In the genomic region with DNA sequence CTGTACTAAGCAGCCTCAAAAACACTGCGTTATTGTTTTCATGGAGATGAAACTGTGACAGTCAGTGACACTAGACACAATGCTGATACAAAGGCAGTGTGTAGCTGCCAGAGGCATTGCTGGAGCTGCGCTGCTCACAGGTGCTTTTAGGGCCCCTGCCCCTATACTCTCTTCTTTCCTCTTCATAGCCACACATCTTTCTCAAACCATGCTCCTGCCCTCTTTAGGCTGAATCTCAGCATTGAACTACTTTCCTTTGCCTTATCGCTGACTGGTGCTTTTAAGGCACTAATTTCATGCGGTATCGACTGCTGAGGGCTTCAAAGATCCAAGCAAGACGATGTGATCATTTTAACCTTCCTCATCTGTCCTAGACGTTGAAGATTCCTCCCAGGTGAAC, we compare ENCODE assay signal across 18 mouse cellular contexts. TPM values are rescaled to one million over a fixed set of nuclear protein-coding genes. Genes with fewer than 3 reads are reported as not detected.
DNase-seq lines count a peak whose midpoint lies in the region; ATAC-seq and TF ChIP-seq lines count a peak whose summit lies in the region.
"Had no signal": no experiment of that assay in that cellular context is flagged by ENCODE, and none has a peak within 500 bp of the region (broad histone marks: within the 10 kb centered on the region; RNA-seq: fewer than 3 reads in every experiment).

No protein-coding gene starts in this region.

- no peaks in the 10 kb centered on the region for H3K27me3 ChIP-seq in hindbrain, embryonic 15.5 days
- H3K27me3 ChIP-seq in hindbrain, embryonic 11.5 days (ENCODE audit: control insufficient read depth, insufficient read depth, low read length), result peaks cover 12% of the 10 kb centered on the region
- H3K27me3 ChIP-seq in midbrain, postnatal 0 days (ENCODE audit: insufficient read depth, low read length), result no peaks in the 10 kb centered on the region
- H3K27me3 ChIP-seq in midbrain, embryonic 10.5 days (ENCODE audit: low read depth, poor library complexity, severe bottlenecking), result peaks cover 51% of the 10 kb centered on the region
- no peaks in the 10 kb centered on the region for H3K27me3 ChIP-seq in hindbrain, postnatal 0 days (ENCODE audit: insufficient read depth, low read length)

- H3K4me1 ChIP-seq in hindbrain, embryonic 15.5 days (replicated peaks), result peaks cover 31% of the 10 kb centered on the region
- peaks cover 3% of the 10 kb centered on the region; the same call in 1 of the 2 replicates for H3K4me1 ChIP-seq in hindbrain, embryonic 11.5 days (replicated peaks; ENCODE audit: control insufficient read depth, insufficient read depth, low read length)
- H3K4me1 ChIP-seq in midbrain, postnatal 0 days (ENCODE audit: insufficient read depth, low read length), result 0 out of 2 replicates have a peak, but pooled peaks cover 6% of the 10 kb centered on the region
- peaks cover 32% of the 10 kb centered on the region for H3K4me1 ChIP-seq in midbrain, embryonic 10.5 days
- H3K4me1 ChIP-seq in hindbrain, postnatal 0 days (ENCODE audit: insufficient read depth, low read length), result no peaks in the 10 kb centered on the region

- H3K4me2 ChIP-seq in hindbrain, embryonic 15.5 days, result peak overlapping the region; percentile 30
- no peak overlapping the region for H3K4me2 ChIP-seq in hindbrain, embryonic 11.5 days (replicated peaks; ENCODE audit: low read depth, low read length)
- H3K4me2 ChIP-seq in midbrain, postnatal 0 days (ENCODE audit: low read depth, low read length, poor library complexity, severe bottlenecking), result peak overlapping the region; percentile 12; the same call in 1 of the 2 replicates
- H3K4me2 ChIP-seq in hindbrain, postnatal 0 days (ENCODE audit: low read depth, low read length), result peak overlapping the region; percentile 67
- H3K4me2 ChIP-seq: heart, embryonic 12.5 days; midbrain, embryonic 13.5 days had no signal

- no peaks in the 10 kb centered on the region for H3K9me3 ChIP-seq in hindbrain, embryonic 15.5 days
- H3K9me3 ChIP-seq in hindbrain, embryonic 11.5 days (ENCODE audit: control insufficient read depth, low read length), result no peaks in the 10 kb centered on the region
- no peaks in the 10 kb centered on the region for H3K9me3 ChIP-seq in midbrain, postnatal 0 days (ENCODE audit: low read length)
- H3K9me3 ChIP-seq in midbrain, embryonic 10.5 days (replicated peaks), result no peaks in the 10 kb centered on the region
- no peaks in the 10 kb centered on the region for H3K9me3 ChIP-seq in hindbrain, postnatal 0 days (ENCODE audit: low read length)
- H3K9me3 ChIP-seq: heart, embryonic 12.5 days; midbrain, embryonic 13.5 days had no signal

- no peaks in the 10 kb centered on the region for H3K36me3 ChIP-seq in hindbrain, embryonic 15.5 days
- H3K36me3 ChIP-seq in hindbrain, embryonic 11.5 days (ENCODE audit: control insufficient read depth, insufficient read depth, low read length), result no peaks in the 10 kb centered on the region
- H3K36me3 ChIP-seq in midbrain, postnatal 0 days (ENCODE audit: insufficient read depth, low read length), result no peaks in the 10 kb centered on the region
- H3K36me3 ChIP-seq in midbrain, embryonic 10.5 days, result no peaks in the 10 kb centered on the region
- H3K36me3 ChIP-seq in hindbrain, postnatal 0 days (ENCODE audit: insufficient read depth, low read length), result no peaks in the 10 kb centered on the region
- H3K36me3 ChIP-seq: heart, embryonic 12.5 days; midbrain, embryonic 13.5 days had no signal

- H3K9ac ChIP-seq in hindbrain, embryonic 15.5 days, result no peak overlapping the region
- no peak overlapping the region for H3K9ac ChIP-seq in hindbrain, embryonic 11.5 days (ENCODE audit: low read depth, low read length)
- no peak overlapping the region for H3K9ac ChIP-seq in midbrain, postnatal 0 days (replicated peaks; ENCODE audit: low read length, poor library complexity, severe bottlenecking)
- no peak overlapping the region; the same call in 1 of the 2 replicates for H3K9ac ChIP-seq in hindbrain, postnatal 0 days (replicated peaks; ENCODE audit: low read length)
- H3K9ac ChIP-seq: heart, embryonic 12.5 days; midbrain, embryonic 13.5 days had no signal

- DNase-seq in cerebellum, adult 11 months, result peak; percentile 18
- DNase-seq in cerebellum, adult 9-11 months, result no peak
- no peak for DNase-seq in hindbrain, embryonic 11.5 days (ENCODE audit: low spot score)
- DNase-seq in midbrain, postnatal 0 days (ENCODE audit: low spot score), result peak; percentile 75
- no peak for DNase-seq in midbrain, embryonic 10.5 days (ENCODE audit: low spot score)
- DNase-seq in hindbrain, postnatal 0 days (ENCODE audit: low spot score), result peak; percentile 68
- DNase-seq in gastrocnemius, adult 8-10 months (ENCODE audit: low spot score in 2 of 2), result no peak
- DNase-seq: adrenal gland, postnatal 10 days; heart, postnatal 4 days; kidney, adult 18-20 months; kidney, postnatal 36 days; lung, adult 2 months; thymus, adult 18-20 months had no signal

- peak overlapping the region; percentile 7; the same call in 1 of the 2 replicates for H3K27ac ChIP-seq in hindbrain, embryonic 15.5 days (replicated peaks)
- H3K27ac ChIP-seq in hindbrain, embryonic 11.5 days (ENCODE audit: low read depth, low read length), result no peak overlapping the region
- H3K27ac ChIP-seq in midbrain, postnatal 0 days (ENCODE audit: low read depth, low read length), result no peak overlapping the region
- no peak overlapping the region for H3K27ac ChIP-seq in midbrain, embryonic 10.5 days (replicated peaks)
- H3K27ac ChIP-seq in hindbrain, postnatal 0 days, result peak overlapping the region; percentile 55; the same call in 1 of the 2 replicates
- H3K27ac ChIP-seq: macrophage; midbrain, embryonic 13.5 days had no signal

- no peak overlapping the region for H3K4me3 ChIP-seq in hindbrain, embryonic 15.5 days
- no peak overlapping the region for H3K4me3 ChIP-seq in hindbrain, embryonic 11.5 days (ENCODE audit: low read depth, low read length)
- H3K4me3 ChIP-seq in midbrain, postnatal 0 days (ENCODE audit: low read depth, low read length), result no peak overlapping the region
- H3K4me3 ChIP-seq in midbrain, embryonic 10.5 days, result no peak overlapping the region
- no peak overlapping the region for H3K4me3 ChIP-seq in hindbrain, postnatal 0 days (ENCODE audit: low read length)
- H3K4me3 ChIP-seq: heart, embryonic 12.5 days; midbrain, embryonic 13.5 days had no signal

- TF ChIP-seq CTCF in midbrain, postnatal 0 days (IDR thresholded peaks at IDR 0.05), result peak; percentile 70
- TF ChIP-seq CTCF in hindbrain, postnatal 0 days (IDR thresholded peaks at IDR 0.05; ENCODE audit: low read depth), result peak; percentile 62

- no peak for ATAC-seq in hindbrain, embryonic 15.5 days (ENCODE audit: low FRiP score, low read depth)
- no peak for ATAC-seq in hindbrain, embryonic 11.5 days (ENCODE audit: low FRiP score)
- no peak for ATAC-seq in midbrain, postnatal 0 days (ENCODE audit: low FRiP score)
- ATAC-seq in hindbrain, postnatal 0 days, result no peak
- ATAC-seq: midbrain, embryonic 13.5 days had no signal

- 42% methylated on average over 7 of the region's 7 CpGs for WGBS in hindbrain, embryonic 15.5 days
- 56% methylated on average over 7 of the region's 7 CpGs for WGBS in hindbrain, embryonic 11.5 days
- 33% methylated on average over 7 of the region's 7 CpGs for WGBS in midbrain, postnatal 0 days
- 70% methylated on average over 7 of the region's 7 CpGs for WGBS in midbrain, embryonic 10.5 days
- 38% methylated on average over 7 of the region's 7 CpGs for WGBS in hindbrain, postnatal 0 days

RNA-seq across cellular contexts. Expression of a gene that starts 2.5 kb away (rescaled TPM):
- polyA plus RNA-seq in hindbrain, embryonic 15.5 days (2015; fragmentation: Nextera tagmentation; extraction: Ambion mirVana), result 19.8 and 28.6 TPM in 2 replicates
- 15.5 and 19.5 TPM in 2 replicates for polyA plus RNA-seq in hindbrain, embryonic 11.5 days (2014; fragmentation: Nextera tagmentation; extraction: Ambion mirVana)
- 40.2 and 44.4 TPM in 2 replicates for total RNA-seq in midbrain, postnatal 0 days (2014; rRNA removed)
- 7.5 and 10.4 TPM in 2 replicates for polyA plus RNA-seq in midbrain, postnatal 0 days (2015; fragmentation: Nextera tagmentation; extraction: Ambion mirVana)
- polyA plus RNA-seq in midbrain, embryonic 10.5 days (2016; fragmentation: Nextera tagmentation; extraction: Ambion mirVana), result 5.8 and 6.8 TPM in 2 replicates
- 92.4 and 106 TPM in 2 replicates for total RNA-seq in hindbrain, postnatal 0 days (2014; rRNA removed)
- polyA plus RNA-seq in hindbrain, postnatal 0 days (2015; fragmentation: Nextera tagmentation; extraction: Ambion mirVana), result 29.2 and 29.4 TPM in 2 replicates
- total RNA-seq in gastrocnemius, adult 8-10 months (2022), result under 1 TPM in 2 of 4 experiments, not detected in 2; 0.02 to 0.05 TPM
- total RNA-seq: liver, adult 2 months had no signal
- polyA plus RNA-seq: liver, adult 2 months; macrophage had no signal

Comparison
In these comparisons a context has a peak if more than half of its experiments do, and no peak if none do; other contexts are left out.
1. DNase-seq: peak in cerebellum, adult 11 months (single experiment), midbrain, postnatal 0 days (single experiment) and hindbrain, postnatal 0 days (single experiment); none in cerebellum, adult 9-11 months (single experiment), hindbrain, embryonic 11.5 days (single experiment), midbrain, embryonic 10.5 days (single experiment) and gastrocnemius, adult 8-10 months (0 of 2).
2. H3K27ac ChIP-seq: peak in hindbrain, embryonic 15.5 days (single experiment) and hindbrain, postnatal 0 days (single experiment); none in hindbrain, embryonic 11.5 days (single experiment), midbrain, postnatal 0 days (single experiment) and midbrain, embryonic 10.5 days (single experiment).